Mouse (Mus musculus): Measurements from ENCODE around the gene Clec4d.
"Not testable (repeated sequence)": the region's sequence is repeated elsewhere in the genome, so short reads cannot be mapped to it uniquely, and the experiment has no call there.

DNA sequence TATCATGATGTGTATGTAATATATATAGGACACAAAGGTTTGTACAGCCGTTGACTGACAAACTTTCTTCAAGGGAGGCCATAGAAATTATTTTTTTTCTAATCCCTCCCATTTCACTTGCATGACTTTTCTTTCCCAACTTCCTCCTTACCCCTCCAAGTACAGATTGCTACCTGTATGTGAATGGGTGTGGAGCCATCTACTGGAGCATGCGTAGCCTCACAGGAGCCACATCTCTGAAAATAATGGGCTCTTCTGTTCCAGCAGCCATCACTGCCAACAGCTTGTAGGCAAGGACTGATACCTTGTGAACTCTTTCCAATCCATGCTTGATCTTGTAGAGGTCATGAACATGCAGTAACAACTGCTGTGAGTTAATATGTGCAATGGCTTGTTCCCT is 13.0 kb upstream of the Clec4d start:
- not testable (repeated sequence) for TF ChIP-seq CTCF (conservative IDR thresholded peaks at IDR 0.05; ENCODE audit: low read length); NANOG (IDR thresholded peaks at IDR 0.05; ENCODE audit: borderline replicate concordance, low read length)
